Mouse (Mus musculus): Measurements from ENCODE around the gene Zfp811.
"Not testable (repeated sequence)": the region's sequence is repeated elsewhere in the genome, so short reads cannot be mapped to it uniquely, and the experiment has no call there.

The Zfp811 gene

GRCm38 (mm10) chr17:32809544-32810374 is at the start of gene Zfp811:
Zfp811 (minus strand) TSS chr17:32809931.
- peak; percentile 46 to 55 for DNase-seq (ENCODE audit: low spot score in 2 of 2)

- DNase-seq (ENCODE audit: low spot score in 2 of 2) = not testable (repeated sequence)
Measured at GRCm38 (mm10) chr17:32856713-32857112, 47.0 kb upstream of the Zfp811 start.

GRCm38 (mm10) chr17:32851581-32851980 is 41.9 kb upstream of the Zfp811 start:
- no peak for DNase-seq (ENCODE audit: low spot score in 2 of 2)

GRCm38 (mm10) chr17:32841388-32841787 is 31.7 kb upstream of the Zfp811 start:
- no peak for DNase-seq (ENCODE audit: low spot score in 2 of 2)

GRCm38 (mm10) chr17:32839083-32839802 is 29.5 kb upstream of the Zfp811 start:
- no peak for DNase-seq (ENCODE audit: low spot score in 2 of 2)

- DNase-seq (ENCODE audit: low spot score in 2 of 2) = no peak
Measured at GRCm38 (mm10) chr17:32830418-32830782, 20.7 kb upstream of the Zfp811 start.

GRCm38 (mm10) chr17:32829540-32830417 is 20.0 kb upstream of the Zfp811 start, which contains the start of gene Zfp799:
Zfp799 (minus strand) TSS chr17:32830261.
- DNase-seq (ENCODE audit: low spot score in 2 of 2) = peak; percentile 72 to 79

GRCm38 (mm10) chr17:32816074-32816784 is 6.5 kb upstream of the Zfp811 start:
- no peak for DNase-seq (ENCODE audit: low spot score in 2 of 2)

- no peak for DNase-seq (ENCODE audit: low spot score in 2 of 2)
Measured at GRCm38 (mm10) chr17:32814136-32814535, 4.4 kb upstream of the Zfp811 start.

GRCm38 (mm10) chr17:32810648-32811047 is 917 bp upstream of the Zfp811 start:
- no peak for DNase-seq (ENCODE audit: low spot score in 2 of 2)

GRCm38 (mm10) chr17:32808921-32809320 is 810 bp downstream of the Zfp811 start:
- DNase-seq (ENCODE audit: low spot score in 2 of 2) = no peak

- no peak for DNase-seq (ENCODE audit: low spot score in 2 of 2)
Measured at GRCm38 (mm10) chr17:32789244-32789643, 20.5 kb downstream of the Zfp811 start.

- DNase-seq (ENCODE audit: low spot score in 2 of 2) = no peak
Measured at GRCm38 (mm10) chr17:32788576-32788975, 21.2 kb downstream of the Zfp811 start.

- DNase-seq (ENCODE audit: low spot score in 2 of 2) = peak; percentile 86 to 87
Measured at GRCm38 (mm10) chr17:32788094-32788559, 21.6 kb downstream of the Zfp811 start, which contains the start of gene Zfp871. Zfp871 (minus strand) TSS chr17:32788287.

- no peak for DNase-seq (ENCODE audit: low spot score in 2 of 2)
Measured at GRCm38 (mm10) chr17:32787436-32788093, 22.2 kb downstream of the Zfp811 start.

- no peak for DNase-seq (ENCODE audit: low spot score in 2 of 2)
Measured at GRCm38 (mm10) chr17:32786944-32787343, 22.8 kb downstream of the Zfp811 start.

- no peak for DNase-seq (ENCODE audit: low spot score in 2 of 2)
Measured at GRCm38 (mm10) chr17:32785656-32786055, 24.1 kb downstream of the Zfp811 start.

GRCm38 (mm10) chr17:32777564-32777963 is 32.2 kb downstream of the Zfp811 start:
- DNase-seq (ENCODE audit: low spot score in 2 of 2) = no peak

- no peak for DNase-seq (ENCODE audit: low spot score in 2 of 2)
Measured at GRCm38 (mm10) chr17:32771213-32771612, 38.5 kb downstream of the Zfp811 start.

GRCm38 (mm10) chr17:32766422-32766821 is 43.3 kb downstream of the Zfp811 start:
- DNase-seq (ENCODE audit: low spot score in 2 of 2) = no peak

All from frontal cortex, postnatal 10 days (tissue).